Mouse (Mus musculus): ENCODE measurements at regions not wholly inside any gene's neighbourhood (a gene's known extent, or its start where the extent isn't known, plus 50 kb on each side); places are given as distances from the start of the nearest gene placed in this dataset.
A peak's percentile ranks its signal among the peaks of the same experiment; 100 is the strongest.

- TF ChIP-seq CTCF (IDR thresholded peaks at IDR 0.05): no peak
- Histone ChIP-seq H3K4me3 (no peak overlapping the region), H3K27ac (no peak overlapping the region)
- DNase-seq: no peak
- intact Hi-C loops (cut with DNase I): no loop called here
These were observed 648.0 kb upstream of the Nova1 start for GRCm38 (mm10) chr12:47466740-47467139.

GRCm38 (mm10) chr12:47465924-47466323, 647.2 kb upstream of the Nova1 start:
- Histone ChIP-seq H3K27ac (no peak overlapping the region), H3K4me3 (no peak overlapping the region)
- DNase-seq: no peak
- intact Hi-C loops (cut with DNase I): no loop called here
- no peak for TF ChIP-seq CTCF (IDR thresholded peaks at IDR 0.05)

- intact Hi-C loops (cut with DNase I): no loop called here
- no peak for TF ChIP-seq CTCF (IDR thresholded peaks at IDR 0.05)
- DNase-seq: no peak
- Histone ChIP-seq H3K27ac (no peak overlapping the region), H3K4me3 (no peak overlapping the region)
These were observed 612.9 kb upstream of the Nova1 start for GRCm38 (mm10) chr12:47431669-47432068.

GRCm38 (mm10) chr12:47412251-47412650, 593.5 kb upstream of the Nova1 start:
- Histone ChIP-seq H3K27ac (no peak overlapping the region), H3K4me3 (no peak overlapping the region)
- intact Hi-C loops (cut with DNase I): no loop called here
- DNase-seq: no peak
- no peak for TF ChIP-seq CTCF (IDR thresholded peaks at IDR 0.05)

- Histone ChIP-seq H3K4me3 (no peak overlapping the region), H3K27ac (peak overlapping the region; percentile 63)
- peak; percentile 6; the same call in 1 of the 2 replicates for TF ChIP-seq CTCF (IDR thresholded peaks at IDR 0.05)
- intact Hi-C loops (cut with DNase I): no loop called here
- no peak for DNase-seq
These were observed 587.8 kb upstream of the Nova1 start for GRCm38 (mm10) chr12:47406563-47406962.

- Histone ChIP-seq H3K4me3 (no peak overlapping the region), H3K27ac (peak overlapping the region; percentile 63)
- intact Hi-C loops (cut with DNase I): no loop called here
- TF ChIP-seq CTCF (IDR thresholded peaks at IDR 0.05): no peak
- DNase-seq: no peak
These were observed 587.4 kb upstream of the Nova1 start for GRCm38 (mm10) chr12:47406131-47406530.

GRCm38 (mm10) chr12:47383225-47383624, 564.5 kb upstream of the Nova1 start:
- Histone ChIP-seq H3K27ac (no peak overlapping the region), H3K4me3 (no peak overlapping the region)
- no peak for DNase-seq
- intact Hi-C loops (cut with DNase I): no loop called here
- TF ChIP-seq CTCF (IDR thresholded peaks at IDR 0.05): no peak

GRCm38 (mm10) chr12:47353269-47353668, 534.5 kb upstream of the Nova1 start:
- no peak overlapping the region for H3K4me3 ChIP-seq
- no peak for DNase-seq
- H3K27ac ChIP-seq: no peak overlapping the region
- no peak for TF ChIP-seq CTCF (IDR thresholded peaks at IDR 0.05)
- intact Hi-C loops (cut with DNase I): no loop called here

GRCm38 (mm10) chr12:47351229-47351628, 532.5 kb upstream of the Nova1 start:
- TF ChIP-seq CTCF (IDR thresholded peaks at IDR 0.05): no peak
- DNase-seq: no peak
- intact Hi-C loops (cut with DNase I): no loop called here
- no peak overlapping the region for H3K4me3 ChIP-seq
- H3K27ac ChIP-seq: no peak overlapping the region

GRCm38 (mm10) chr12:47313413-47313812, 494.7 kb upstream of the Nova1 start:
- no peak for DNase-seq
- intact Hi-C loops (cut with DNase I): no loop called here
- TF ChIP-seq CTCF (IDR thresholded peaks at IDR 0.05): peak; percentile 34; the same call in 1 of the 2 replicates
- Histone ChIP-seq H3K27ac (no peak overlapping the region), H3K4me3 (no peak overlapping the region)

- intact Hi-C loops (cut with DNase I): no loop called here
- Histone ChIP-seq H3K4me3 (no peak overlapping the region), H3K27ac (no peak overlapping the region)
- no peak for DNase-seq
- TF ChIP-seq CTCF (IDR thresholded peaks at IDR 0.05): no peak
These were observed 457.2 kb upstream of the Nova1 start for GRCm38 (mm10) chr12:47275904-47276303.

- Histone ChIP-seq H3K27ac (no peak overlapping the region), H3K4me3 (no peak overlapping the region)
- intact Hi-C loops (cut with DNase I): no loop called here
- no peak for TF ChIP-seq CTCF (IDR thresholded peaks at IDR 0.05)
- no peak for DNase-seq
These were observed 453.6 kb upstream of the Nova1 start for GRCm38 (mm10) chr12:47272309-47272708.

- no peak overlapping the region for H3K27ac ChIP-seq
- no peak for DNase-seq
- no peak overlapping the region for H3K4me3 ChIP-seq
- intact Hi-C loops (cut with DNase I): no loop called here
- TF ChIP-seq CTCF (IDR thresholded peaks at IDR 0.05): no peak
These were observed 445.4 kb upstream of the Nova1 start for GRCm38 (mm10) chr12:47264118-47264517.

- no peak for DNase-seq
- no peak for TF ChIP-seq CTCF (IDR thresholded peaks at IDR 0.05)
- intact Hi-C loops (cut with DNase I): no loop called here
- H3K27ac ChIP-seq: no peak overlapping the region
- no peak overlapping the region for H3K4me3 ChIP-seq
These were observed 444.7 kb upstream of the Nova1 start for GRCm38 (mm10) chr12:47263408-47263807.

- Histone ChIP-seq H3K27ac (no peak overlapping the region), H3K4me3 (no peak overlapping the region)
- intact Hi-C loops (cut with DNase I): no loop called here
- no peak for DNase-seq
- no peak for TF ChIP-seq CTCF (IDR thresholded peaks at IDR 0.05)
These were observed 433.6 kb upstream of the Nova1 start for GRCm38 (mm10) chr12:47252306-47252705.

All from gastrocnemius, adult 2 months (tissue).